Mouse (Mus musculus): ENCODE measurements around the gene Myo9b.
A peak's percentile ranks its signal among the peaks of the same experiment; 100 is the strongest.

Gene Myo9b

GRCm38 (mm10) chr8:71367529-71368176 is 95.1 kb downstream of the Myo9b start:
- DNase-seq (ENCODE audit: low read depth, low spot score), result no peak

GRCm38 (mm10) chr8:71368366-71368765 is 95.9 kb downstream of the Myo9b start:
- DNase-seq (ENCODE audit: low read depth, low spot score), result no peak

- DNase-seq (ENCODE audit: low read depth, low spot score), result no peak
Measured at GRCm38 (mm10) chr8:71369040-71369718, 96.7 kb downstream of the Myo9b start.

- DNase-seq (ENCODE audit: low read depth, low spot score), result no peak
Measured at GRCm38 (mm10) chr8:71370711-71371235, 98.3 kb downstream of the Myo9b start.

- peak; percentile 93 for DNase-seq (ENCODE audit: low read depth, low spot score)
Measured at GRCm38 (mm10) chr8:71371236-71371848, 98.8 kb downstream of the Myo9b start, which contains the start of gene Ocel1. Ocel1 (plus strand) TSS chr8:71371298.

- DNase-seq (ENCODE audit: low read depth, low spot score), result no peak
Measured at GRCm38 (mm10) chr8:71372427-71372826, 99.9 kb downstream of the Myo9b start.

- DNase-seq (ENCODE audit: low read depth, low spot score), result no peak
Measured at GRCm38 (mm10) chr8:71373000-71373399, 100.5 kb downstream of the Myo9b start.

- DNase-seq (ENCODE audit: low read depth, low spot score), result no peak
Measured at GRCm38 (mm10) chr8:71374616-71375206, 102.2 kb downstream of the Myo9b start.

- DNase-seq (ENCODE audit: low read depth, low spot score), result peak; percentile 47
Measured at GRCm38 (mm10) chr8:71375581-71376422, 103.3 kb downstream of the Myo9b start.

GRCm38 (mm10) chr8:71376423-71377030 is 104.0 kb downstream of the Myo9b start:
- DNase-seq (ENCODE audit: low read depth, low spot score), result no peak

- DNase-seq (ENCODE audit: low read depth, low spot score), result no peak
Measured at GRCm38 (mm10) chr8:71379008-71379407, 106.5 kb downstream of the Myo9b start.

GRCm38 (mm10) chr8:71379512-71380075 is 107.1 kb downstream of the Myo9b start:
- no peak for DNase-seq (ENCODE audit: low read depth, low spot score)

GRCm38 (mm10) chr8:71380178-71381171 is 108.0 kb downstream of the Myo9b start:
- no peak for DNase-seq (ENCODE audit: low read depth, low spot score)

GRCm38 (mm10) chr8:71381421-71381970 is 109.0 kb downstream of the Myo9b start, which contains the start of gene Nr2f6:
Nr2f6 (minus strand) TSS chr8:71381960.
- no peak for DNase-seq (ENCODE audit: low read depth, low spot score)

GRCm38 (mm10) chr8:71381971-71382961 is 109.8 kb downstream of the Myo9b start:
- DNase-seq (ENCODE audit: low read depth, low spot score), result peak; percentile 76

GRCm38 (mm10) chr8:71383396-71383795 is 110.9 kb downstream of the Myo9b start:
- no peak for DNase-seq (ENCODE audit: low read depth, low spot score)

GRCm38 (mm10) chr8:71383860-71384259 is 111.3 kb downstream of the Myo9b start:
- no peak for DNase-seq (ENCODE audit: low read depth, low spot score)

All from retina, postnatal 7 days (tissue).